Mouse (Mus musculus): ENCODE data around the gene Ttc12. TPM values are rescaled to one million over a fixed set of nuclear protein-coding genes. Genes with fewer than 3 reads are reported as not detected.

The Ttc12 gene
- total and polyA plus RNA-seq, 3 experiments, result 0.44 to 0.67 (median 0.59) TPM

- dilution Hi-C loops (cut with MboI; ENCODE audit: extremely low pct_ligation_motif_present, extremely low pct_unique_long_range_greater_than_20kb, low sequenced_read_pairs), result no loop called here
- no peak for DNase-seq (ENCODE audit: extremely low read depth)
- in situ Hi-C loops (cut with MboI; ENCODE audit: low pct_ligation_motif_present, low pct_unique_long_range_greater_than_20kb, low sequenced_read_pairs), result no loop called here
Measured at GRCm38 (mm10) chr9:49452396-49452795, 33.6 kb downstream of the Ttc12 start.

GRCm38 (mm10) chr9:49450491-49450890 lies 35.5 kb downstream of the Ttc12 start:
- no peak for DNase-seq (ENCODE audit: extremely low read depth)
- no peak for TF ChIP-seq PAX5 (IDR thresholded peaks at IDR 0.05; ENCODE audit: low read length)
- no peak for TF ChIP-seq USF2 (conservative IDR thresholded peaks at IDR 0.05; ENCODE audit: low read depth, low read length)
- no peak for TF ChIP-seq MAZ (IDR thresholded peaks at IDR 0.05; ENCODE audit: low read depth, low read length)
- no peak for TF ChIP-seq NRF1 (IDR thresholded peaks at IDR 0.05; ENCODE audit: low read depth, low read length)
- TF ChIP-seq MYC (IDR thresholded peaks at IDR 0.05; ENCODE audit: low read depth, low read length), result no peak
- TF ChIP-seq RCOR1 (conservative IDR thresholded peaks at IDR 0.05; ENCODE audit: low read depth, low read length), result no peak
- TF ChIP-seq ETS1 (conservative IDR thresholded peaks at IDR 0.05; ENCODE audit: low read depth, low read length), result no peak
- TF ChIP-seq ZNF384 (IDR thresholded peaks at IDR 0.05; ENCODE audit: low read depth, low read length), result no peak
- TF ChIP-seq JUND (conservative IDR thresholded peaks at IDR 0.05; ENCODE audit: low read depth, low read length), result no peak
- no peak for TF ChIP-seq SMC3 (IDR thresholded peaks at IDR 0.05; ENCODE audit: low read depth, low read length)
- no peak for TF ChIP-seq USF1 (IDR thresholded peaks at IDR 0.05; ENCODE audit: low read depth, low read length)
- no peak for TF ChIP-seq GABPA (IDR thresholded peaks at IDR 0.05; ENCODE audit: insufficient replicate concordance, low read depth, low read length)
- TF ChIP-seq MAX (IDR thresholded peaks at IDR 0.05; ENCODE audit: low read length), result no peak
- no peak for TF ChIP-seq UBTF (IDR thresholded peaks at IDR 0.05; ENCODE audit: low read depth, low read length)
- Histone ChIP-seq H3K4me2 (ENCODE audit: insufficient read depth, low read depth, poor library complexity, severe bottlenecking) (no peak overlapping the region), H3K4me1 (ENCODE audit: control insufficient read depth in 1 of 2, insufficient read depth in 2 of 2) (no peaks in the 10 kb centered on the region), H3K27ac (ENCODE audit: insufficient read depth, low read depth) (no peak overlapping the region), H3K4me3 (replicated peaks in 1 of 3; ENCODE audit: low read depth in 2 of 3, low read length in 2 of 3, poor library complexity in 1 of 3) (no peak overlapping the region), H3K9me3 (replicated peaks; ENCODE audit: low read length) (peaks cover 6% of the 10 kb centered on the region), H3K27me3 (replicated peaks) (no peaks in the 10 kb centered on the region), H3K9ac (ENCODE audit: insufficient read depth, low read depth) (no peak overlapping the region), H3K36me3 (replicated peaks in 1 of 2; ENCODE audit: control insufficient read depth in 1 of 2, insufficient read depth in 1 of 2, low read length in 1 of 2) (no peaks in the 10 kb centered on the region), H3K79me2 (replicated peaks; ENCODE audit: control insufficient read depth, extremely low read depth, insufficient read depth, poor library complexity, severe bottlenecking) (no peaks in the 10 kb centered on the region)
- dilution Hi-C loops (cut with MboI; ENCODE audit: extremely low pct_ligation_motif_present, extremely low pct_unique_long_range_greater_than_20kb, low sequenced_read_pairs) (no loop called here), in situ Hi-C loops (cut with MboI; ENCODE audit: low pct_ligation_motif_present, low pct_unique_long_range_greater_than_20kb, low sequenced_read_pairs) (no loop called here)

More at GRCm38 (mm10) chr9:49452396-49452795, 33.6 kb downstream of the Ttc12 start:
- Histone ChIP-seq H3K4me2 (ENCODE audit: insufficient read depth, low read depth, poor library complexity, severe bottlenecking) (no peak overlapping the region), H3K9me3 (replicated peaks; ENCODE audit: low read length) (peaks cover 6% of the 10 kb centered on the region), H3K27me3 (replicated peaks) (no peaks in the 10 kb centered on the region), H3K4me1 (ENCODE audit: control insufficient read depth in 1 of 2, insufficient read depth in 2 of 2) (no peaks in the 10 kb centered on the region), H3K4me3 (replicated peaks in 1 of 3; ENCODE audit: low read depth in 2 of 3, low read length in 2 of 3, poor library complexity in 1 of 3) (no peak overlapping the region), H3K9ac (ENCODE audit: insufficient read depth, low read depth) (no peak overlapping the region), H3K79me2 (replicated peaks; ENCODE audit: control insufficient read depth, extremely low read depth, insufficient read depth, poor library complexity, severe bottlenecking) (no peaks in the 10 kb centered on the region), H3K36me3 (replicated peaks in 1 of 2; ENCODE audit: control insufficient read depth in 1 of 2, insufficient read depth in 1 of 2, low read length in 1 of 2) (no peaks in the 10 kb centered on the region), H3K27ac (ENCODE audit: insufficient read depth, low read depth) (no peak overlapping the region)
- TF ChIP-seq POLR2A (IDR thresholded peaks at IDR 0.05; ENCODE audit: low read depth, low read length) (no peak), JUND (conservative IDR thresholded peaks at IDR 0.05; ENCODE audit: low read depth, low read length) (no peak), SIN3A (IDR thresholded peaks at IDR 0.05; ENCODE audit: low read length) (no peak), RCOR1 (conservative IDR thresholded peaks at IDR 0.05; ENCODE audit: low read depth, low read length) (no peak), CHD1 (IDR thresholded peaks at IDR 0.05; ENCODE audit: low read depth, low read length) (no peak), EP300 (IDR thresholded peaks at IDR 0.05; ENCODE audit: low read length) (no peak), PAX5 (IDR thresholded peaks at IDR 0.05; ENCODE audit: low read length) (no peak), BHLHE40 (IDR thresholded peaks at IDR 0.05; ENCODE audit: low read depth, low read length) (no peak), RAD21 (IDR thresholded peaks at IDR 0.05; ENCODE audit: low read depth, low read length) (no peak), GABPA (IDR thresholded peaks at IDR 0.05; ENCODE audit: insufficient replicate concordance, low read depth, low read length) (no peak), NELFE (IDR thresholded peaks at IDR 0.05; ENCODE audit: low read depth, low read length) (no peak), JUN (IDR thresholded peaks at IDR 0.05; ENCODE audit: insufficient read depth, low read depth, low read length) (no peak), MXI1 (IDR thresholded peaks at IDR 0.05; ENCODE audit: low read depth, low read length) (no peak), CTCF (conservative IDR thresholded peaks at IDR 0.05 in 1 of 2, IDR thresholded peaks at IDR 0.05 in 1 of 2; ENCODE audit: low read depth in 2 of 2, low read length in 2 of 2) (no peak), SMC3 (IDR thresholded peaks at IDR 0.05; ENCODE audit: low read depth, low read length) (no peak), ZC3H11A (IDR thresholded peaks at IDR 0.05; ENCODE audit: low read depth, low read length) (no peak), UBTF (IDR thresholded peaks at IDR 0.05; ENCODE audit: low read depth, low read length) (no peak), HCFC1 (IDR thresholded peaks at IDR 0.05; ENCODE audit: low read depth, low read length) (no peak), MEF2A (IDR thresholded peaks at IDR 0.05; ENCODE audit: borderline replicate concordance, low read depth, low read length) (no peak)
